Mouse (Mus musculus) bone marrow, adult 2 months (tissue): Measurements from ENCODE around the gene U2af1. TPM values are rescaled to one million over a fixed set of nuclear protein-coding genes. Genes with fewer than 3 reads are reported as not detected.

Experiments used
- H3K27ac ChIP-seq: fragments of 200-500 bp; 2 replicates; pipeline ENCODE4 v1.5.1; 2012; ENCODE audit warnings: low read depth, mild to moderate bottlenecking, control low read depth, inconsistent platforms, low read length; ENCODE audit not compliant: control insufficient read depth, poor library complexity, insufficient read depth
- H3K4me1 ChIP-seq: fragments of 200-500 bp; 2 replicates; pipeline ENCODE4 v1.6.1; 2011; ENCODE audit warnings: low read length; ENCODE audit not compliant: control insufficient read depth, insufficient read depth
- H3K4me3 ChIP-seq: fragments of 200-500 bp; replicated peaks from 2 replicates; pipeline ENCODE3; 2011; ENCODE audit warnings: mild to moderate bottlenecking, low read depth, low read length, control low read depth; ENCODE audit not compliant: control insufficient read depth
- CTCF ChIP-seq: fragments of 200-500 bp; IDR thresholded peaks from 2 replicates; pipeline ENCODE4 v1.5.1; 2011; ENCODE audit warnings: low read length, control low read depth; ENCODE audit not compliant: control insufficient read depth, insufficient read depth
- POLR2A ChIP-seq: fragments of 200-500 bp; IDR thresholded peaks from 2 replicates; pipeline ENCODE4 v1.6.1; 2011; ENCODE audit warnings: low read depth, mild to moderate bottlenecking, control low read depth, low read length, borderline replicate concordance; ENCODE audit not compliant: control insufficient read depth
- WGBS: fragments of 180-500 bp; shearing (Covaris S2); methylation state at CpG from one replicate; pipeline ENCODE4 v1.1.7; 2018; 5-methylcytosine and 5-hydroxymethylcytosine counted together
- polyA plus RNA-seq: library from polyadenylated mRNA; stranded (reverse); fragments of >200 nt; gene quantifications from 2 replicates; pipeline ENCODE4 v1.2.4, GENCODE M21; 2011; ENCODE audit warnings: low replicate concordance; ENCODE audit not compliant: missing spikeins, insufficient read depth, insufficient read length

The U2af1 gene
- polyA plus RNA-seq, 1 experiment = 282 TPM

DNA sequence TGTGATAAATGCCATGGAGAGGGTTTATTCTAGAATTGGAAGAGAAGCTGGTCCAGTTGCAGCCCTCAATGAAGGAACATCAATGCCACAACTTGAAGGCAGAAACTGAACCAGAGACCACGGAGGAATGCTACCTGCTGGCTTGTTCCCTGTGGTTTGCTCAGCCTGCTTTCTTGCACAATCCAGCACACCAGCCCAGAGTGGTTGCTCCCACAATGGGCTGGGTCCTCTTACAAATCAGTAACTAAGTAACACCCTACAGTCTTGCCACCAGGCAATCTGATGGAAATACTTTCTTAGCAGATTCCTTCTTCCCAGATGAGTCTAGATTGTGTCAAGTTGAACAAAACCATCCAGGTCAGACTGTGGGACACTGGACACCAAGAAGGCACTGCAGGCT lies 30.9 kb upstream of the U2af1 start:
- peaks cover 1% of the 10 kb centered on the region; the same call in 1 of the 2 replicates for H3K4me1 ChIP-seq
- H3K4me3 ChIP-seq = no peak overlapping the region
- 18% methylated on average over 1 of the region's 1 CpGs for WGBS
- TF ChIP-seq POLR2A (no peak), CTCF (no peak)
- no peak overlapping the region for H3K27ac ChIP-seq

DNA sequence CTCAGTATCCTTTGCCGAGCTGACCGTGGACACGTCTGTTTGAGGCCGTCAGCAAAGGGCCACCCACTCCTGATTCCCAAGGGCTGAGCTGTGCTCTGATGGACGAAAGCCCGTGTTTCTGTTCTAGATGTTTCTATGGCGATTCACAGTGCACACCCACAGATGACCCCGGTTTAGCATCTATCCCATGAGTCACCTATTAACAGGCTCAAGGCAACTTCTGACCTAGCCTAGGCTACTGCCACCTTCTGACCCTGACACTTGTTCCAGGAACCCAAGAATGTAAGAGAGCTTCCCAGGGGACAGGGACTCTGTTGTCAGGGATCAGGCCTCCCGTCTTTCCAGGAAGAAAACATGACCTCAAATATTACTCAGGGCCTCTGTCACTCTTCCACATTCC lies 29.4 kb upstream of the U2af1 start:
- H3K27ac ChIP-seq = no peak overlapping the region
- TF ChIP-seq POLR2A = no peak
- 78% methylated on average over 9 of the region's 9 CpGs for WGBS

GRCm38 (mm10) chr17:31686225-31686564 lies 27.5 kb upstream of the U2af1 start:
- Histone ChIP-seq H3K27ac (no peak overlapping the region), H3K4me1 (no peaks in the 10 kb centered on the region), H3K4me3 (no peak overlapping the region)
- WGBS = 51% methylated on average over 3 of the region's 3 CpGs
- no peak for TF ChIP-seq CTCF
- no peak for TF ChIP-seq POLR2A

More for the DNA sequence above, 29.4 kb upstream of the U2af1 start:
- H3K4me1 ChIP-seq = no peaks in the 10 kb centered on the region
- no peak overlapping the region for H3K4me3 ChIP-seq

DNA sequence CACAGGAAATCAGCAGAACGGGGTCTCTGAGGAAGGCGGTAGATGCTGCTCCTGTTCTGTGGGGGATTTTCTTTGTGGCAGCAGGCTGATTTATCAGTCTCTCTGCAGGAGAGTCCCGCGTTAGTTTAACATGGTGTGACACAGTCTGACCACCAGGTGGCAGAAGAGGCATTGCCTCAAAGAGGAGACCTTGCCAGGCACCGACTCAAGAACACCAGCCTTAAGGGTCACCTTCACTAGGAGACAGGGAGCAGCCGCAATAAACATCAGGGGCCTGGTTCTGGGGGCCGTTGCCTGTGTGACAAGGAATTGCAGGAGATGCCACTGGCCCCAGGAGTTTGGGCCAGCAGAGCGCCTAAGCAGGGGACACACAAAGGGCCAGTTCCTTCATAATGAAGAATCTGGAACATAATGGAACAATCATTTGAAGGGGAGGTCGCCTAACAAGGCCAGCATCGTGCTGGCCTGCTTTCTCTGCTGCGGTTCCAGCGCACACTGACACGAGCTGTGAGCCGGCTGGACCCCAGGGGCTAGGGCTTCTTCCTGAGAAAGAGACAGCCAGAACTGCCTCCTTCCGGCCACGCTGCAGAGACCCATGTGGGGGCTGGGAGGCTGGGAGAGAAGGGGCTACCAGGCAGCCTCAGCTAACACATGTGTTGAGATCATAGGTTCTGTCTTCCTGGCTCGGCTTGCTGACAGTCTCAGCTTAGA lies 27.0 kb upstream of the U2af1 start:
- TF ChIP-seq POLR2A (no peak), CTCF (peak; percentile 95)
- H3K4me3 ChIP-seq = no peak overlapping the region
- no peaks in the 10 kb centered on the region for H3K4me1 ChIP-seq
- 23% methylated on average over 17 of the region's 17 CpGs for WGBS
- no peak overlapping the region for H3K27ac ChIP-seq

DNA sequence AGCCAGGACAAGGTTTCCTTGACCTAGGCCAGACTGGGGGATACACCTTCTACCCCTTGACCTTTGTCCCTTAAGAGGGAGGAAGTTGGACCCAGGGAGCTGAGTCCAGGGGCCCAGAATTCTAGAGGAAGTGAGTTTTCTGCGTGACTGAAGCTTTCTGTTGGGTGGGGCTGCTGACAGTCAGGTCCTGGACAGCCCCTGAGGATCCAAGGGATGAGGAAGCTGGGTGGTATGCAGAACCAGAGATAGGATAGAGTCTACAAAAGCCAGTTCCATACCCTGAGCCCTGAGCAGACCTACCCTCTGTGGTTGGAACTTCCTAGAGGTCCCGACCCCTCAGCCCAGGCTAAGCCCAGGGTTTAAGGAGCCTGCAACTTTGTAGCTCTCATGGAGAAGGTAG lies 21.8 kb upstream of the U2af1 start:
- no peaks in the 10 kb centered on the region for H3K4me1 ChIP-seq
- no peak overlapping the region for H3K4me3 ChIP-seq
- TF ChIP-seq POLR2A = no peak
- no peak for TF ChIP-seq CTCF
- no peak overlapping the region for H3K27ac ChIP-seq
- WGBS = 21% methylated on average over 2 of the region's 2 CpGs

GRCm38 (mm10) chr17:31677507-31677906 lies 18.8 kb upstream of the U2af1 start, which contains the start of gene Cryaa:
Cryaa (plus strand) TSS chr17:31677807.
- no peaks in the 10 kb centered on the region for H3K4me1 ChIP-seq
- WGBS = 74% methylated on average over 8 of the region's 8 CpGs
- TF ChIP-seq POLR2A (no peak), CTCF (no peak)

GRCm38 (mm10) chr17:31674426-31674825 lies 15.7 kb upstream of the U2af1 start:
- peaks cover 2% of the 10 kb centered on the region for H3K4me1 ChIP-seq
- no peak overlapping the region for H3K27ac ChIP-seq
- TF ChIP-seq CTCF = no peak
- TF ChIP-seq POLR2A = no peak
- WGBS = 71% methylated on average over 1 of the region's 1 CpGs
- no peak overlapping the region for H3K4me3 ChIP-seq

More at GRCm38 (mm10) chr17:31677507-31677906, 18.8 kb upstream of the U2af1 start, which contains the start of gene Cryaa:
- H3K27ac ChIP-seq = no peak within 1 kb of the TSS
- no peak within 1 kb of the TSS for H3K4me3 ChIP-seq

DNA sequence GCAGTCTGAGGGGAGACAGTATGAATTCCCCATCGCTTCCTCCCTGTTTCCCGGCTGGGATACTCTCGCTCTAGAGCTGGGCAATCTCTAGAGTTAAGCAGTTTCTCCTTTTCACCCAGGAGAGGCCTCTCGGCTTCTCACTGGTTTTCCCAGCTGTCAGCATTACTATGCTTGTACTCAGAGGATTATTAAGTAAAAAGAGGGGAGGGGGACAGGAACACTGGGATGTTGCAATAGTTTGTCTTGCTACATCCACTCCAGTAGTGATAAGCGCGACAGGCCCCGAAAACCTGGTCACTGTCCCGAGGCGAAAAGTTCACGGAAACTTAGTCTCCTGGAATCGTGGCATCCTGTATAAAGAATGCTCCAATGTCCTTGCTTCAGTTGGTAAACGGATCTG lies 13.6 kb upstream of the U2af1 start:
- H3K4me1 ChIP-seq = peaks cover 2% of the 10 kb centered on the region
- 59% methylated on average over 12 of the region's 12 CpGs for WGBS
- TF ChIP-seq POLR2A = no peak
- no peak for TF ChIP-seq CTCF
- H3K27ac ChIP-seq = no peak overlapping the region
- H3K4me3 ChIP-seq = no peak overlapping the region

DNA sequence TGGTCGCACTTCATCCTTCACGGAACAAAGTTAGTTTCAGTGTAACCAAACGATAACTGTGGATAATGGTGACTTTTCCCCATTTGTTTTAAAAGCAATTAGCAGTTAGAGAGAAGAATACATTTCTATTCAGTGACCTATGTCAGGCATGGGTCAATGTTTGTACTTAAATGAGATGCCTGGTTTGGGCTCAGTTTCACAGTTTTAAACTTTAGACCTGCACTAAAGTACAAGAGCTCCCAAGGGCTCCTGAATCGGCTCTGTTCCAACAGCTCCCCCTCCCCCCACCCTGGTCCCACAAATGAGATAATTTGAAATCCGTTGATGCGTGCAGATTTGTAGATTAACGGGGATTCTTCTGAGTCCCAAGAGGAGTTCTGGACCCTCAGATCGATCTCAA lies 13.0 kb upstream of the U2af1 start:
- Histone ChIP-seq H3K4me1 (peaks cover 2% of the 10 kb centered on the region), H3K4me3 (no peak overlapping the region), H3K27ac (no peak overlapping the region)
- 80% methylated on average over 8 of the region's 8 CpGs for WGBS
- TF ChIP-seq CTCF (no peak), POLR2A (no peak)
